Mouse (Mus musculus) right cerebral cortex, postnatal 14 days (tissue): ENCODE data around the gene Tbc1d30.

Experiments used
- DNase-seq: peaks from one replicate; pipeline ENCODE4 v3.0.0; 2022

Gene Tbc1d30

GRCm38 (mm10) chr10:121216804-121217203 lies 134.3 kb downstream of the Tbc1d30 start:
- no peak for DNase-seq
